Mouse (Mus musculus): Measurements from ENCODE around the gene Ppp1r12b.

Gene Ppp1r12b

GRCm38 (mm10) chr1:134955637-134956176 lies at the start of gene Ppp1r12b:
Gene Ppp1r12b, minus strand, starts transcription at chr1:134955942.
- DNase-seq, result peak; percentile 99

- DNase-seq, result no peak
Measured at GRCm38 (mm10) chr1:135003346-135003745, 47.6 kb upstream of the Ppp1r12b start.

- DNase-seq, result no peak
Measured at GRCm38 (mm10) chr1:135000527-135000926, 44.8 kb upstream of the Ppp1r12b start.

GRCm38 (mm10) chr1:134998231-134998630 lies 42.5 kb upstream of the Ppp1r12b start:
- no peak for DNase-seq

DNA sequence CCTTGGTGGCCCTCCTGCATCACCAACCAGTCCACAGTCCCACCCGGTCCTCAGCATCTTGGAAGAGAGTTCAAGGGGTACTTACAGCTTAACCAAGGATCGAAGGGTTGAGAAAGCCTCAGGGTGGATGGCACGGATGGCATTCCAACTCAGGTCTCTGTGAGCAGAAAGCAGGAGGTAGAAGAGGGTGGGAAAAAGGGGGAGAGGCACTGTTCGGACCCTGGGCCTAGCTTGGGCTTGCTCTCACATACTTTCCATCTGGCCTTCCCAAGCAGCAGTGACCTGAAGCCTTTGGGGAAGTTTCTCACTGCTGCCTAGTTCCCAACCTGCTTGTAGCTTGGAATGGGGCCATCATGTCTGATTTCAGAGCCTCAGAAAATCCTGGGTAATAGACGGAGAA lies 41.8 kb upstream of the Ppp1r12b start:
- DNase-seq, result no peak

DNA sequence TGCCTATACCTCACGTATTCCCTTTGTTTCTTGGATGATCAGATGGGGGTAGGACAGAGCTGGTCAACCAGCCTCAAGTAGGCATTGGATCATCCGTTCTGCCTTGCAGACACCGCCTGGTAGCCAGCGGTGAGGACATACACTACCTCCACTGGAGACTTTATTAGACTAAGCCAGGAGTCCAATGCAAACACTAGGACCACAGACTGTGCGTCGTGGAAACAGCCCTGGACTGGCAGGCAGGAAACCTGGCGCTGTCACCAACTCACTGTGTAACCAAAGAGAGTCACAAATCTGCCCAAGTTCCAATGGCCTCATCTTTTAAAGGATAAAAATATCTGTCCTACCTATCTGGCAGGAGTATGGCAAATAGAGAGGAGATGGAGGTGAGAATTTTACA lies 40.7 kb upstream of the Ppp1r12b start:
- no peak for DNase-seq

GRCm38 (mm10) chr1:134995954-134996353 lies 40.2 kb upstream of the Ppp1r12b start:
- DNase-seq, result no peak

GRCm38 (mm10) chr1:134995437-134995836 lies 39.7 kb upstream of the Ppp1r12b start:
- no peak for DNase-seq

DNA sequence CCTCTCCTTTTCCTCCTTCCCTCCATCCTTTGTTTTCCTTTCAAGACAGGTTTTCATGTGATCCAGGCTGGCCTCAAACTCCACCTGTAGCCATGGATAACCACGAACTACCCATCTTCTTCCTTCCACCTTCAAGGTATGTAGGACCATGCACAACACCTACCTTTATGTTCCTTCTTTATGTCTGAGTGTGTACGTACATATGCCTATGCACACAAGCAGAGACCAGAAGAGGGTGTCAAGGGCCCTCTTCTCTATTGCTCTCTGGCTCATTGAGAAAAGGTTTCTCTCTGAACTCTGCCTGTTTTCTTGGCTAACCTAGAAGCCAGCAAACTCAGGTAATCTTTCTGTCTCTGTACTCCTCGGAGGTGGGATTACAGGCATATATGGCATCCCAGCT lies 39.0 kb upstream of the Ppp1r12b start:
- DNase-seq, result no peak

GRCm38 (mm10) chr1:134992046-134992645 lies 36.4 kb upstream of the Ppp1r12b start:
- DNase-seq, result no peak

DNA sequence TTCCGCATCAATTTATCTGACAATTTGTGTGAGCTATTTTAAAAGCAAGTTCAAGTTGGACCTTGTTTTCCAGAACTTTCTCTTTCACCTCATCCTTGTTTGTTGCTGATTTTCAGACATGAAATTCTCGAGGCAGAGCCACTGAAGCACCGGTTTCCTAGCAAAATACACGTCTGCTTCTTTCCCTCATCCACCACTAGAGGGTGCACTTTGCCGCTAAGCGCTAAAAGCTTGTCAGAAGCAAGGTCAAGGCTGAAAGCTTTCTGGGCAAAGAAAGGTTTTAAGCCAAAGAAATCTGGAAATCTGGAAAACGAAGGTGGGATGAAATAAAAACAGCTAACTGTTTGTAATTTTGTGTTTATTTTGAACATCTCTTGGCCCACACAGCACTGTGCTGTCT lies 33.6 kb upstream of the Ppp1r12b start:
- peak; percentile 68 for DNase-seq

DNA sequence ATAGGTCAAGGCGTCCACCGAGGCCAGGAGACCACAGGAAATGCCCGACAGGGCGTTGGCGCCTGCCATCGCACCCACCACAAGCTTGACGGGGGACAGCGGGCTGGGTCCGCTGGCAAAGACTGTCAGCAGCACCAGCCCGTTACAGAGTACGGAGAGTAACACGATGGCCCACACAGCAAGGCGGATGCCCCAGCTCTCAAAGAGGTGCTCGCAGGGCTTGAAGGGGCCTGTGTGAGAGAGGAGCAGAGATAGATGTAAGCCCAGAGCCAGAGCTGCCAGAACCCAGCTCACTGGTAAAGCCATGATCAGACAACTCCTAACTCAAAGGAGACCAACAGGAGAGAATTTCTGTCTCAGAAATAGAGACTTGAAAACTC lies 32.2 kb upstream of the Ppp1r12b start:
- DNase-seq, result no peak

DNA sequence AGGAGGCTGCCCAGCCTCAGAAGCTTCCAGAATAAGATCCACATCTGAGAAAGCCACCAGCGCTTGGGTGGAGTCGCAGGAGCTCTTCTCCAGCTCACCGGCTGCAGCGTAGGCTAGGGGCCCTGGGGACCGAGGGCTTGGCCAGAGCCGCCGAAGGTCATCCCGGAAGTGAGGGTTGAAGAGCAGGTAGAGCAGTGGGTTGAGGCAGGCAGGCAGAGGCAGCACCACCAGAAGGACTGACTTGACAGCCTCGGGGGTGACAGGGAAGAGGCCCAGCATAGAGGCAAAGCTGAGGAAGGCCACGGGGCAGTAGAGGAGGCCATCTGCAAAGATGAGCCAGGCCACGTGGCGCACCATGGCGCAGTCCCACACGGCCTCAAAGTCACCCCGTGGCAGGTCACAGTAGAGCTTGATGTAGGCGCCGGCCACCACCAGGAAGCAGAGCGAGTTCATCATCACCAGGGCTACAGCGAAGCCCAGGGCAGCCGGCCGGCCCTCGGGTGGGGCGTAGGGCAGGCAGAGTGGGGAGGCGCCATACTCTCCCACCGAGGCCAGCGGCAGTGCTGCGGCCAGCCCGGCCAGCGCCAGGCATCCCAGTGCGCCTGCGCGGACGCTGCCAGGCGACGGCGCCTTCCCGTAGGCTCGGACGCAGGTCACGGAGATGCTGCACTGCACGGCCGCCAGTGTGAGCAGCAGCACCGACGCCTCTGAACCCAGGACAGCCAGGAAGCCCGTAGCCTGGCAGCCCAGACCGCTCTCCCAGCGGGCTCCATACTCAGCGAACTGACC lies 31.6 kb upstream of the Ppp1r12b start:
- DNase-seq, result peak; percentile 71

- no peak for DNase-seq
Measured at GRCm38 (mm10) chr1:134972920-134973319, 17.2 kb upstream of the Ppp1r12b start.

DNA sequence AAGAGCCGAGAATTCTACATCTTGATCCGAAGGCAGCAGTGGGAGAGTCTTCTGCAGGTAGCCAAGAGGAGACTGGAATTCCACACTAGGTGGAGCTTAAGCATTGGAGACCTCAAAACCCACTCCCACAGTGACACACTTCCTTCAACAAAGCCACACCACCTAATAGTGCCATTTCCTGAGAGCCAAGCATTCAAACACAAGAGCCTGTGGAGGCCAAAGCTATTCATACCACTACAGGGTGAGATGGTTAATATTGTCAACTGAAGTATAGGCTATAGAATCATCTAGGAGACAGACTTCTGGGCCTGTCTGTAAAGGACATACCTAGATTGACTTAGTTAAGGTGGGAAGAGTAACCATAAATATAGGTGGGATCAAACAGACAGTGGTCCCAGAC lies 9.7 kb upstream of the Ppp1r12b start:
- DNase-seq, result no peak

GRCm38 (mm10) chr1:134962821-134963220 lies 7.1 kb upstream of the Ppp1r12b start:
- DNase-seq, result no peak

GRCm38 (mm10) chr1:134962053-134962803 lies 6.5 kb upstream of the Ppp1r12b start, which contains the start of gene Ube2t:
Gene Ube2t, plus strand, starts transcription at chr1:134962565.
- DNase-seq, result peak; percentile 93

DNA sequence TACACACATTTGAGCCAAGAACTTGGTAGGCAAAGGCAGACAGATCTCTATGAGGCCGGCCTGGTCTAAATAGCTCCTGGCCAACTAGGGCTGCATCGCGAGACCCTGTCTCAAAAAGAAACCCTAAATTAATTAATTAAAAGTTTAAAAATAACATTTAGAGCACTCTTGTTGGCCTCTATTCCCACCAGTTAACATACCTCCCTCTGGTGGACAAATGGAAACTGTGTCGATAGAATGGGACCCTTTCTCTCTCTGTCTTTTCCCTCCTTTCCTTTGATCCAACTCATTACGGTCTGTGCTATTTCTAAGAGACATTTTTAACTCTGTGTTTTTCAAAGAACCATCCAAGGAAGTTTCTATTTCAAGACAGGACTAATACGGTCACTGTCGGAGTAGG lies 4.9 kb upstream of the Ppp1r12b start:
- DNase-seq, result no peak

DNA sequence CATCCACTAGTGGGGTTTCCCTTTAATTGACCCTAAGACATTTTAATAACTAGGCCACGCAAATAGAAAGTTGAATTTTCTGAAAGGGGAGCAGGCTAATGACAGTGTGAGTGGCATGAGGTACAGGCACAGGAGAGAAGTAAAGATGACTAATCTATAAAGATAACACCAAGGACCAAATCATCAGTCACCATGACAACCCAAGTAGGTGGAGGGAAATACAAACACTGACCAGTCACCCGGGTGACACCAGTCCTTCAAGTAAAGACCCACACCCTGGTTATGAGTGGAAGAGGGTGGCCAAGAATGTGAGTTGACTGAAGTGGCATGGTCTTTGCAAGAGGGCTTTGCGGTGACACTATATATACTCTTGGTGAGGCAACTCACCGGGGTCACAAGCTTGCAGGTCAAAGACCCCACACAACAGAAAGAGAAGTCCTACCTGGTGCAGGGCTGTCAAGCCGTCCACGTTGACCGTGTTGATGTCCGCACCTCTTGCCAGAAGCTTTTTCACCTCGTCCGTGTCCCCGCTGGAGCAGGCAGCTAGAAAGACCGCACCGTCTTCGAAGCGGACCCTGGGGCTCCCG lies 599 bp downstream of the Ppp1r12b start:
- no peak for DNase-seq

- peak; percentile 23 for DNase-seq
Measured at GRCm38 (mm10) chr1:134949946-134950345, 5.8 kb downstream of the Ppp1r12b start.

DNA sequence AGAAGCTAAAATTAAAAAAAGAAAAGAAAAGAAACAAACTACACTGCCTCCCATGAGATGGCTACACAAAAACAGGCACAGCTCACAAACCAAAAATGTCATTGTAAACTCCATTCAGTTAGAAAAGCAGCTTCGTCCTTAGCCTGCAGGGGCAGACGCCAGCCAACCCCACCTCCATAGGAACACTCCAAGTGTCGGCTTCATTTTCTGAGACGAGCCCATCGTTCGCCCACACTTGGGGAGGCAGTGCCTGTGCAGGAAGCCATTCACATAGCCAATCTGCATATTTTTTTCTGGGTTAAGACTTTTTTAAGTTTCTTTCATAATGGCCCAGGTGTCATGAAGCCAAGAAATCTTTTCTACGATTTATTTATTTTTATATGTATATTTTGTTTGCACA lies 8.2 kb downstream of the Ppp1r12b start:
- DNase-seq, result no peak

- DNase-seq, result no peak
Measured at GRCm38 (mm10) chr1:134942898-134943297, 12.8 kb downstream of the Ppp1r12b start.

GRCm38 (mm10) chr1:134940863-134941262 lies 14.9 kb downstream of the Ppp1r12b start:
- no peak for DNase-seq
